Mouse (Mus musculus) forebrain, embryonic 16.5 days (tissue): ENCODE measurements around the gene Cwc15. TPM values are rescaled to one million over a fixed set of nuclear protein-coding genes. Genes with fewer than 3 reads are reported as not detected.

ENCODE experiments used
- ATAC-seq: fragments of 200-750 bp; cut with Nextera tagmentation; 2 replicates; pipeline ENCODE4 v1.8.0; 2017; ENCODE audit warnings: mild to moderate bottlenecking, moderate library complexity
- H3K27ac ChIP-seq: fragments of 300-500 bp; sonication (generic); 2 replicates; pipeline ENCODE4 v1.5.1; 2014; ENCODE audit warnings: low read length, control low read depth
- H3K27me3 ChIP-seq: fragments of 300-500 bp; sonication (generic); replicated peaks from 2 replicates; pipeline ENCODE4 v1.6.1; 2014; ENCODE audit warnings: low read length; ENCODE audit not compliant: control insufficient read depth, insufficient read depth
- H3K36me3 ChIP-seq: fragments of 300-500 bp; sonication (generic); 2 replicates; pipeline ENCODE4 v1.6.1; 2014; ENCODE audit not compliant: control insufficient read depth, insufficient read depth
- H3K4me1 ChIP-seq: fragments of 300-500 bp; sonication (generic); replicated peaks from 2 replicates; pipeline ENCODE4 v1.6.1; 2014; ENCODE audit warnings: low read length; ENCODE audit not compliant: control insufficient read depth, insufficient read depth
- H3K4me2 ChIP-seq: fragments of 300-500 bp; sonication (generic); 2 replicates; pipeline ENCODE4 v1.6.1; 2014; ENCODE audit warnings: mild to moderate bottlenecking, low read length, control low read depth
- H3K4me3 ChIP-seq: fragments of 300-500 bp; sonication (generic); replicated peaks from 2 replicates; pipeline ENCODE4 v1.5.1; 2014; ENCODE audit warnings: mild to moderate bottlenecking, low read length, control low read depth
- H3K9ac ChIP-seq: fragments of 300-500 bp; sonication (generic); replicated peaks from 2 replicates; pipeline ENCODE4 v1.6.1; 2014; ENCODE audit warnings: low read depth, low read length, control low read depth
- H3K9me3 ChIP-seq: fragments of 300-500 bp; sonication (generic); 2 replicates; pipeline ENCODE4 v1.6.1; 2016; ENCODE audit warnings: low read length; ENCODE audit not compliant: control insufficient read depth
- WGBS: fragments of 180-500 bp; shearing (Covaris S2); extraction: QIAGEN DNeasy Blood & Tissue Kit; methylation state at CpG from one replicate; pipeline ENCODE4 v1.1.7; 2014; 5-methylcytosine and 5-hydroxymethylcytosine counted together
- polyA plus RNA-seq: library from polyadenylated mRNA; unstranded; fragments of >200 nt; fragmentation: Nextera tagmentation; extraction: Ambion mirVana; gene quantifications from 2 replicates; pipeline ENCODE4 v1.2.1, GENCODE M21; 2015

The Cwc15 gene
- polyA plus RNA-seq, 1 experiment from 2014 or later: 159 TPM

- H3K4me3 ChIP-seq: no peak overlapping the region
- 64% methylated on average over 9 of the region's 9 CpGs for WGBS
- no peak overlapping the region for H3K4me2 ChIP-seq
- no peak overlapping the region for H3K27ac ChIP-seq
- ATAC-seq: no peak
- H3K36me3 ChIP-seq: peaks cover 22% of the 10 kb centered on the region; the same call in 1 of the 2 replicates
- H3K9ac ChIP-seq: no peak overlapping the region
- no peaks in the 10 kb centered on the region for H3K27me3 ChIP-seq
- H3K4me1 ChIP-seq: no peaks in the 10 kb centered on the region
- no peaks in the 10 kb centered on the region for H3K9me3 ChIP-seq
Observed at GRCm38 (mm10) chr9:14544034-14544757, 43.8 kb downstream of the Cwc15 start.

- no peaks in the 10 kb centered on the region for H3K27me3 ChIP-seq
- ATAC-seq: no peak
- peaks cover 27% of the 10 kb centered on the region for H3K36me3 ChIP-seq
- no peak overlapping the region for H3K9ac ChIP-seq
- H3K4me3 ChIP-seq: no peak overlapping the region
- H3K9me3 ChIP-seq: no peaks in the 10 kb centered on the region
- H3K27ac ChIP-seq: no peak overlapping the region
- no peaks in the 10 kb centered on the region for H3K4me1 ChIP-seq
- H3K4me2 ChIP-seq: no peak overlapping the region
- 81% methylated on average over 12 of the region's 12 CpGs for WGBS
Observed at GRCm38 (mm10) chr9:14547584-14548365, 47.4 kb downstream of the Cwc15 start.

GRCm38 (mm10) chr9:14548366-14548761, 47.9 kb downstream of the Cwc15 start:
- Histone ChIP-seq H3K9ac (no peak overlapping the region), H3K27me3 (no peaks in the 10 kb centered on the region), H3K9me3 (no peaks in the 10 kb centered on the region), H3K4me3 (no peak overlapping the region), H3K27ac (no peak overlapping the region), H3K4me2 (no peak overlapping the region), H3K4me1 (no peaks in the 10 kb centered on the region), H3K36me3 (peaks cover 27% of the 10 kb centered on the region)
- ATAC-seq: no peak
- WGBS: 92% methylated on average over 11 of the region's 11 CpGs

GRCm38 (mm10) chr9:14558332-14558731, 57.9 kb downstream of the Cwc15 start:
- WGBS: 95% methylated on average over 10 of the region's 10 CpGs
- no peak for ATAC-seq

GRCm38 (mm10) chr9:14559430-14559829, 59.0 kb downstream of the Cwc15 start:
- ATAC-seq: peak; percentile 31; the same call in 1 of the 2 replicates
- no peak overlapping the region for H3K9ac ChIP-seq
- H3K9me3 ChIP-seq: no peaks in the 10 kb centered on the region
- H3K27ac ChIP-seq: no peak overlapping the region
- H3K4me1 ChIP-seq: no peaks in the 10 kb centered on the region
- WGBS: 84% methylated on average over 10 of the region's 10 CpGs
- H3K27me3 ChIP-seq: no peaks in the 10 kb centered on the region
- peaks cover 18% of the 10 kb centered on the region for H3K36me3 ChIP-seq
- H3K4me2 ChIP-seq: no peak overlapping the region
- no peak overlapping the region for H3K4me3 ChIP-seq

More at GRCm38 (mm10) chr9:14558332-14558731, 57.9 kb downstream of the Cwc15 start:
- no peak overlapping the region for H3K4me2 ChIP-seq
- H3K9ac ChIP-seq: no peak overlapping the region
- H3K4me3 ChIP-seq: no peak overlapping the region
- H3K27me3 ChIP-seq: no peaks in the 10 kb centered on the region
- H3K27ac ChIP-seq: no peak overlapping the region
- H3K9me3 ChIP-seq: no peaks in the 10 kb centered on the region
- no peaks in the 10 kb centered on the region for H3K4me1 ChIP-seq
- H3K36me3 ChIP-seq: peaks cover 17% of the 10 kb centered on the region

- Histone ChIP-seq H3K36me3 (peaks cover 14% of the 10 kb centered on the region), H3K4me2 (no peak overlapping the region), H3K27ac (no peak overlapping the region), H3K9me3 (no peaks in the 10 kb centered on the region), H3K9ac (no peak overlapping the region), H3K4me1 (no peaks in the 10 kb centered on the region), H3K4me3 (no peak overlapping the region), H3K27me3 (no peaks in the 10 kb centered on the region)
- 90% methylated on average over 9 of the region's 9 CpGs for WGBS
- ATAC-seq: no peak
Observed at GRCm38 (mm10) chr9:14559996-14560395, 59.6 kb downstream of the Cwc15 start.

Other genes with a start within 250 kb of the Cwc15 start
- 9.6 and 11.5 TPM in 2 replicates for gene Sesn3, start 225.6 kb upstream of the Cwc15 start, polyA plus RNA-seq
- gene Endod1, start 119.1 kb upstream of the Cwc15 start, polyA plus RNA-seq: 9.3 and 12.6 TPM in 2 replicates
- gene Kdm4d, start 135 bp upstream of the Cwc15 start, polyA plus RNA-seq: 0.25 and 0.34 TPM in 2 replicates
- 9.9 and 10.4 TPM in 2 replicates for gene Amotl1, start 144.4 kb downstream of the Cwc15 start, polyA plus RNA-seq
- gene Piwil4, start 240.1 kb downstream of the Cwc15 start, polyA plus RNA-seq: 0.06 and 0.09 TPM in 2 replicates